Mouse (Mus musculus): ENCODE results near the gene Olfr341.

Gene Olfr341

DNA sequence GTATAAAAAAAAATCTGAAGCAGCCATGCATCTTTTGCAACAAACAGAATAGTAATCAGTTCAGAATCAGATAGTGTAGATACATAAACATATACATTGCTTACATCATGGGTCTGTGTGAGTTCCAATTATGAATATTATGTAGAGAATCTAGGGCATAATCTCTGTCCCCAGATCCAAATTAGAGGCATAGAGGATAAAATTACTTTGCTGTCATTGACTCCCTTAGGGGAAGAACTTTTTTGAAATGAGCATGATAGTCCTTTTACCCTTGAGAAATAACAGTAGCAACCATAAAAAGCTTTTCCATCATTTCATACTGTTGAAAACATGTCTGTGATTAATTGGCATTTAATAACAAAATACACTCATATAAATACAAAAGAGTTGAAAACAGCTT is at the start of gene Olfr341:
Gene Olfr341 (minus strand): TSS at position 101 of the 400 bp plus-strand sequence.
- DNase-seq (ENCODE audit: inconsistent ontology term), result no peak

DNA sequence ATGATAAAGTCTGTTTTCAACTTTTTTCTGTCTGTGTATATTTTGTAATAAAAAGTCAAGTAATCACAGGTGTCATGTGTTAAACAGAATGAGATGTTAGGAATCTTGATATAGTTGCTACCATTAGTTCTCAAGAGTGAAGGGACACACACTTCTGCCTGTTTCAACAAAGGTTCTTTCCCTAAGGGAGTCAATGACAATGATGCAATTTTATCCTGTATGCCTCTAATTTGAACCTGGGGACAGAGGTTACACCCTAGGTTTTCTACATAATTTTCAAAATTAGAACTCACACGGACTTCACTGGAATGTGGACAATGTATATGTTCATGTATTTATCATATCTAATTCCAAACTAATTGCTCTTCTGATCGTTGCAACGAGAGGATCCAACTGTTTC is 42.4 kb upstream of the Olfr341 start, which contains the start of gene Olfr342:
Gene Olfr342 (plus strand): TSS at position 301 of the 400 bp plus-strand sequence.
- DNase-seq (ENCODE audit: inconsistent ontology term), result no peak

DNA sequence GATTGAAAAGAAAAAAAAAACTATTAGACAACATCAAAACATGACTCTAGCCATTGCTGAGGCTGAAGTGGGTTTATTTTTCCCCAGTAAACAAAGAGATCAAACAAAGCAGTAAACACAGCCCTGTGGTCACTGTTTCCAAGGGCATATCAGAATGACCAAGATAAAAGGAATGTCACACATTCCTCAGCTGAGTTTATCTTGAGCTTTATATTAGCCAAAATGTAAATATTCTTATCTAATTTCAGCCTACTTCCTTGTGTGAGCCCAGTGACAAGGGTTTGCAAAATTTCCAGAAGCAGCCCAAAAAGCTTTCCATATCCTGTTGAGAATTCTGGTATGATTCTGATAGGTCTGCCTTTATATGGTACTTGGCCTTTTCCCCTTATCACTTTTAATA is 8.6 kb downstream of the Olfr341 start:
- DNase-seq (ENCODE audit: inconsistent ontology term), result no peak

DNA sequence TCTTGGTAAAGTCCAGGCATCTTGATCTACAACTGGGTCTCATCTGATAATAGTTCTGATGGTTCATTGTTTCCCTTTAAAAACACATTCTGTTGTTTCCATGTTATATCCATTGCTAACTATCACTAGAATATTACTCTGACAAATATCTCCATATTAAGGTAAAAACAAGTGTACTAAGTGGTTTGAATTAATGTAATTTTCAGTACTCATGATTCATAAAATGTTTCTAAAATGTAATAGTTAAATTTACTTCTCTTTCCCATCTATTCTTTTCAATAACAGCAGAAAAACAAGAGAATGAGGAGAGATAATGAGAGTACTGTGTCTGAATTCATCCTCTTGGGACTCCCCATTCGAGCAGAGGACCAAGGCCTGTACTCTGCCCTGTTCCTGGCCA is 30.0 kb downstream of the Olfr341 start, which contains the start of gene Olfr340:
Gene Olfr340 (plus strand): TSS at position 301 of the 400 bp plus-strand sequence.
- no peak for DNase-seq (ENCODE audit: inconsistent ontology term)

Measured in Muller cell, postnatal 12 days (primary cell).